29 mouse cellular contexts compared by ENCODE assay signal in genomic region chr5:44529001-44529400, GRCm38 (mm10).
DNase-seq lines count a peak whose midpoint lies in the region; ATAC-seq and TF ChIP-seq lines count a peak whose summit lies in the region.
"Had no signal": no experiment of that assay in that cellular context is flagged by ENCODE, and none has a peak within 500 bp of the region (broad histone marks: within the 10 kb centered on the region; RNA-seq: fewer than 3 reads in every experiment).

No protein-coding gene starts in this region.

- peaks cover 9% of the 10 kb centered on the region for H3K4me1 ChIP-seq in forebrain, embryonic 15.5 days
- H3K4me1 ChIP-seq in forebrain, embryonic 11.5 days (replicated peaks; ENCODE audit: control insufficient read depth, insufficient read depth, low read length): no peaks in the 10 kb centered on the region
- no peaks in the 10 kb centered on the region for H3K4me1 ChIP-seq in hindbrain, embryonic 16.5 days (ENCODE audit: control insufficient read depth, insufficient read depth, low read depth, low read length)
- H3K4me1 ChIP-seq in hindbrain, postnatal 0 days (ENCODE audit: insufficient read depth, low read length): no peaks in the 10 kb centered on the region
- H3K4me1 ChIP-seq in midbrain, embryonic 16.5 days (ENCODE audit: control insufficient read depth, insufficient read depth, low read length): no peaks in the 10 kb centered on the region
- H3K4me1 ChIP-seq in midbrain, embryonic 15.5 days: no peaks in the 10 kb centered on the region
- H3K4me1 ChIP-seq in cortical plate, adult 2 months (ENCODE audit: control insufficient read depth, insufficient read depth, low read length): no peaks in the 10 kb centered on the region
- H3K4me1 ChIP-seq: embryonic facial prominence, embryonic 10.5 days; hindbrain, embryonic 10.5 days; hindbrain, embryonic 13.5 days had no signal

- no peaks in the 10 kb centered on the region for H3K9me3 ChIP-seq in forebrain, embryonic 15.5 days
- no peaks in the 10 kb centered on the region for H3K9me3 ChIP-seq in forebrain, embryonic 11.5 days (ENCODE audit: control insufficient read depth, low read length)
- H3K9me3 ChIP-seq in hindbrain, embryonic 16.5 days (ENCODE audit: control insufficient read depth, low read length): no peaks in the 10 kb centered on the region
- H3K9me3 ChIP-seq in hindbrain, postnatal 0 days (ENCODE audit: low read length): no peaks in the 10 kb centered on the region
- no peaks in the 10 kb centered on the region for H3K9me3 ChIP-seq in midbrain, embryonic 16.5 days (replicated peaks; ENCODE audit: control insufficient read depth, low read length, poor library complexity, severe bottlenecking)
- H3K9me3 ChIP-seq in midbrain, embryonic 15.5 days: no peaks in the 10 kb centered on the region
- H3K9me3 ChIP-seq: embryonic facial prominence, embryonic 10.5 days; embryonic facial prominence, embryonic 13.5 days; G1E; hindbrain, embryonic 10.5 days; hindbrain, embryonic 13.5 days had no signal

- H3K9ac ChIP-seq in forebrain, embryonic 15.5 days (replicated peaks): no peak overlapping the region
- no peak overlapping the region for H3K9ac ChIP-seq in forebrain, embryonic 11.5 days (ENCODE audit: low read length)
- H3K9ac ChIP-seq in hindbrain, embryonic 16.5 days (ENCODE audit: low read depth, low read length): no peak overlapping the region
- no peak overlapping the region for H3K9ac ChIP-seq in hindbrain, postnatal 0 days (replicated peaks; ENCODE audit: low read length)
- H3K9ac ChIP-seq in midbrain, embryonic 16.5 days (ENCODE audit: low read depth, low read length): no peak overlapping the region
- H3K9ac ChIP-seq in midbrain, embryonic 15.5 days: no peak overlapping the region
- H3K9ac ChIP-seq: embryonic facial prominence, embryonic 13.5 days; hindbrain, embryonic 13.5 days had no signal

- no peak for DNase-seq in forebrain, embryonic 11.5 days (ENCODE audit: low spot score)
- DNase-seq in hindbrain, postnatal 0 days (ENCODE audit: low spot score): no peak
- DNase-seq: adrenal gland, postnatal 10 days; adrenal gland, postnatal 36 days; B cell, adult 2 months; cerebellum, adult 11 months; cerebellum, adult 2 months; cerebellum, adult 9-11 months; cerebellum, postnatal 25 days; embryo, embryonic 11 days; gastrocnemius, adult 2 months; gastrocnemius, postnatal 14 days; heart, adult 11 months; heart, postnatal 36 days had no signal

- no peak for TF ChIP-seq POLR2A in cortical plate, adult 2 months (IDR thresholded peaks at IDR 0.05; ENCODE audit: extremely low read depth, insufficient read depth, low read length)

- TF ChIP-seq CTCF in hindbrain, postnatal 0 days (IDR thresholded peaks at IDR 0.05; ENCODE audit: low read depth): no peak
- no peak for TF ChIP-seq CTCF in cortical plate, adult 2 months (IDR thresholded peaks at IDR 0.05; ENCODE audit: extremely low read depth, insufficient read depth, low read length)

- H3K36me3 ChIP-seq in forebrain, embryonic 15.5 days: no peaks in the 10 kb centered on the region
- no peaks in the 10 kb centered on the region for H3K36me3 ChIP-seq in forebrain, embryonic 11.5 days (ENCODE audit: control insufficient read depth, insufficient read depth, low read length)
- no peaks in the 10 kb centered on the region for H3K36me3 ChIP-seq in hindbrain, embryonic 16.5 days (ENCODE audit: control insufficient read depth, insufficient read depth, low read length)
- no peaks in the 10 kb centered on the region for H3K36me3 ChIP-seq in hindbrain, postnatal 0 days (ENCODE audit: insufficient read depth, low read length)
- no peaks in the 10 kb centered on the region for H3K36me3 ChIP-seq in midbrain, embryonic 16.5 days (ENCODE audit: control insufficient read depth, insufficient read depth, low read length)
- no peaks in the 10 kb centered on the region for H3K36me3 ChIP-seq in midbrain, embryonic 15.5 days (replicated peaks)
- H3K36me3 ChIP-seq: embryonic facial prominence, embryonic 10.5 days; embryonic facial prominence, embryonic 13.5 days; G1E; hindbrain, embryonic 10.5 days; hindbrain, embryonic 13.5 days had no signal

- no peak overlapping the region for H3K4me3 ChIP-seq in forebrain, embryonic 15.5 days
- H3K4me3 ChIP-seq in forebrain, embryonic 11.5 days (ENCODE audit: low read depth, low read length): no peak overlapping the region
- no peak overlapping the region for H3K4me3 ChIP-seq in hindbrain, embryonic 16.5 days (ENCODE audit: low read length)
- no peak overlapping the region for H3K4me3 ChIP-seq in hindbrain, postnatal 0 days (ENCODE audit: low read length)
- H3K4me3 ChIP-seq in midbrain, embryonic 16.5 days (ENCODE audit: low read depth, low read length): no peak overlapping the region
- H3K4me3 ChIP-seq in midbrain, embryonic 15.5 days: no peak overlapping the region
- no peak overlapping the region for H3K4me3 ChIP-seq in cortical plate, adult 2 months (ENCODE audit: insufficient read depth, low read length)
- H3K4me3 ChIP-seq: embryonic facial prominence, embryonic 10.5 days; embryonic facial prominence, embryonic 13.5 days; erythroblast, embryonic 14.5 days; gastrocnemius, adult 2 months; hindbrain, embryonic 10.5 days; hindbrain, embryonic 13.5 days had no signal

- ATAC-seq in forebrain, embryonic 15.5 days (replicated peaks): peak; percentile 35; the same call in 1 of the 2 replicates
- ATAC-seq in forebrain, embryonic 11.5 days (replicated peaks; ENCODE audit: low FRiP score): no peak
- ATAC-seq in hindbrain, embryonic 16.5 days: no peak
- no peak for ATAC-seq in hindbrain, postnatal 0 days
- ATAC-seq in midbrain, embryonic 16.5 days: no peak
- no peak for ATAC-seq in midbrain, embryonic 15.5 days (replicated peaks)
- ATAC-seq: intestine, postnatal 0 days; Patski had no signal

- no peak overlapping the region for H3K4me2 ChIP-seq in forebrain, embryonic 15.5 days (replicated peaks)
- H3K4me2 ChIP-seq in forebrain, embryonic 11.5 days (ENCODE audit: low read depth, low read length, severe bottlenecking): no peak overlapping the region
- no peak overlapping the region for H3K4me2 ChIP-seq in hindbrain, embryonic 16.5 days (ENCODE audit: low read length)
- no peak overlapping the region for H3K4me2 ChIP-seq in hindbrain, postnatal 0 days (ENCODE audit: low read depth, low read length)
- no peak overlapping the region for H3K4me2 ChIP-seq in midbrain, embryonic 16.5 days (ENCODE audit: low read length)
- no peak overlapping the region for H3K4me2 ChIP-seq in midbrain, embryonic 15.5 days
- H3K4me2 ChIP-seq: embryonic facial prominence, embryonic 13.5 days; heart, embryonic 11.5 days; hindbrain, embryonic 13.5 days had no signal

- peak overlapping the region; percentile 84 for H3K27ac ChIP-seq in forebrain, embryonic 15.5 days (replicated peaks)
- H3K27ac ChIP-seq in forebrain, embryonic 11.5 days (ENCODE audit: low read depth, low read length): no peak overlapping the region
- 0 out of 2 replicates have a peak overlapping the region, but pooled peaks have one; percentile 23 for H3K27ac ChIP-seq in hindbrain, embryonic 16.5 days (ENCODE audit: low read depth, low read length)
- H3K27ac ChIP-seq in hindbrain, postnatal 0 days: no peak overlapping the region
- H3K27ac ChIP-seq in midbrain, embryonic 16.5 days (ENCODE audit: low read length): peak overlapping the region; percentile 52; the same call in 1 of the 2 replicates
- H3K27ac ChIP-seq in midbrain, embryonic 15.5 days: no peak overlapping the region
- H3K27ac ChIP-seq in cortical plate, adult 2 months (ENCODE audit: insufficient read depth, low read length): peak overlapping the region; percentile 34; the same call in 1 of the 2 replicates
- H3K27ac ChIP-seq: embryonic facial prominence, embryonic 10.5 days; embryonic facial prominence, embryonic 13.5 days; gastrocnemius, adult 2 months; hindbrain, embryonic 10.5 days; hindbrain, embryonic 13.5 days had no signal

- H3K27me3 ChIP-seq in forebrain, embryonic 15.5 days: no peaks in the 10 kb centered on the region
- H3K27me3 ChIP-seq in forebrain, embryonic 11.5 days (ENCODE audit: control insufficient read depth, insufficient read depth, low read length): no peaks in the 10 kb centered on the region
- H3K27me3 ChIP-seq in hindbrain, embryonic 16.5 days (replicated peaks; ENCODE audit: control insufficient read depth, insufficient read depth, low read length): no peaks in the 10 kb centered on the region
- H3K27me3 ChIP-seq in hindbrain, postnatal 0 days (ENCODE audit: insufficient read depth, low read length): no peaks in the 10 kb centered on the region
- no peaks in the 10 kb centered on the region for H3K27me3 ChIP-seq in midbrain, embryonic 16.5 days (ENCODE audit: control insufficient read depth, insufficient read depth, low read depth, low read length)
- H3K27me3 ChIP-seq in midbrain, embryonic 15.5 days (replicated peaks): no peaks in the 10 kb centered on the region
- H3K27me3 ChIP-seq: CH12.LX; embryonic facial prominence, embryonic 13.5 days; hindbrain, embryonic 13.5 days had no signal

- 41% methylated on average over 1 of the region's 1 CpGs for WGBS in forebrain, embryonic 15.5 days
- WGBS in forebrain, embryonic 11.5 days: 86% methylated on average over 1 of the region's 1 CpGs
- 63% methylated on average over 1 of the region's 1 CpGs for WGBS in hindbrain, embryonic 16.5 days
- 63% methylated on average over 1 of the region's 1 CpGs for WGBS in hindbrain, postnatal 0 days
- WGBS in midbrain, embryonic 16.5 days: 73% methylated on average over 1 of the region's 1 CpGs
- WGBS in midbrain, embryonic 15.5 days: 70% methylated on average over 1 of the region's 1 CpGs

Comparison
In these comparisons a context has a peak if more than half of its experiments do, and no peak if none do; other contexts are left out.
1. H3K27ac ChIP-seq: peak in forebrain, embryonic 15.5 days (single experiment), hindbrain, embryonic 16.5 days (single experiment), midbrain, embryonic 16.5 days (single experiment) and cortical plate, adult 2 months (single experiment); none in forebrain, embryonic 11.5 days (single experiment), hindbrain, postnatal 0 days (single experiment) and midbrain, embryonic 15.5 days (single experiment).